Mouse (Mus musculus): ENCODE measurements around the gene Foxo6.

The Foxo6 gene

GRCm38 (mm10) chr4:120287290-120288111 is at the start of gene Foxo6:
TSS of gene Foxo6 (minus strand) at chr4:120287349.
- DNase-seq (ENCODE audit: low read depth), result no peak

GRCm38 (mm10) chr4:120334316-120334715 is 47.2 kb upstream of the Foxo6 start:
- no peak for DNase-seq (ENCODE audit: low read depth)

GRCm38 (mm10) chr4:120332934-120333421 is 45.8 kb upstream of the Foxo6 start:
- no peak for DNase-seq (ENCODE audit: low read depth)

- no peak for DNase-seq (ENCODE audit: low read depth)
Measured at GRCm38 (mm10) chr4:120332405-120332933, 45.3 kb upstream of the Foxo6 start.

GRCm38 (mm10) chr4:120331992-120332391 is 44.8 kb upstream of the Foxo6 start:
- no peak for DNase-seq (ENCODE audit: low read depth)

GRCm38 (mm10) chr4:120331541-120331940 is 44.4 kb upstream of the Foxo6 start:
- no peak for DNase-seq (ENCODE audit: low read depth)

- DNase-seq (ENCODE audit: low read depth), result no peak
Measured at GRCm38 (mm10) chr4:120325748-120326147, 38.6 kb upstream of the Foxo6 start.

- DNase-seq (ENCODE audit: low read depth), result no peak
Measured at GRCm38 (mm10) chr4:120325051-120325450, 37.9 kb upstream of the Foxo6 start.

GRCm38 (mm10) chr4:120323858-120324257 is 36.7 kb upstream of the Foxo6 start:
- DNase-seq (ENCODE audit: low read depth), result no peak

- peak; percentile 18 for DNase-seq (ENCODE audit: low read depth)
Measured at GRCm38 (mm10) chr4:120323198-120323597, 36.0 kb upstream of the Foxo6 start.

GRCm38 (mm10) chr4:120317541-120317940 is 30.4 kb upstream of the Foxo6 start:
- peak; percentile 11 for DNase-seq (ENCODE audit: low read depth)

GRCm38 (mm10) chr4:120316716-120317115 is 29.6 kb upstream of the Foxo6 start:
- DNase-seq (ENCODE audit: low read depth), result no peak

- DNase-seq (ENCODE audit: low read depth), result no peak
Measured at GRCm38 (mm10) chr4:120314571-120314970, 27.4 kb upstream of the Foxo6 start.

GRCm38 (mm10) chr4:120313309-120313708 is 26.2 kb upstream of the Foxo6 start:
- peak; percentile 54 for DNase-seq (ENCODE audit: low read depth)

GRCm38 (mm10) chr4:120304580-120304979 is 17.4 kb upstream of the Foxo6 start:
- no peak for DNase-seq (ENCODE audit: low read depth)

- no peak for DNase-seq (ENCODE audit: low read depth)
Measured at GRCm38 (mm10) chr4:120299287-120299686, 12.1 kb upstream of the Foxo6 start.

GRCm38 (mm10) chr4:120291106-120291822 is 4.1 kb upstream of the Foxo6 start:
- DNase-seq (ENCODE audit: low read depth), result no peak

- no peak for DNase-seq (ENCODE audit: low read depth)
Measured at GRCm38 (mm10) chr4:120290486-120290885, 3.3 kb upstream of the Foxo6 start.

GRCm38 (mm10) chr4:120289181-120289965 is 2.2 kb upstream of the Foxo6 start:
- no peak for DNase-seq (ENCODE audit: low read depth)

- DNase-seq (ENCODE audit: low read depth), result no peak
Measured at GRCm38 (mm10) chr4:120286761-120287241, 348 bp downstream of the Foxo6 start.

- no peak for DNase-seq (ENCODE audit: low read depth)
Measured at GRCm38 (mm10) chr4:120285730-120286129, 1.4 kb downstream of the Foxo6 start.

GRCm38 (mm10) chr4:120285223-120285622 is 1.9 kb downstream of the Foxo6 start:
- DNase-seq (ENCODE audit: low read depth), result no peak

All from 416B (cell line).